Comparison of ENCODE assay signal across 26 mouse cellular contexts in genomic region chr5:111521866-111522265, GRCm38 (mm10).
DNase-seq lines count a peak whose midpoint lies in the region; ATAC-seq and TF ChIP-seq lines count a peak whose summit lies in the region.
"Had no signal": no experiment of that assay in that cellular context is flagged by ENCODE, and none has a peak within 500 bp of the region (broad histone marks: within the 10 kb centered on the region; RNA-seq: fewer than 3 reads in every experiment).

No protein-coding gene starts in this region.

- peak overlapping the region; percentile 72 for H3K27ac ChIP-seq in forebrain, embryonic 10.5 days
- no peak overlapping the region for H3K27ac ChIP-seq in forebrain, embryonic 11.5 days (ENCODE audit: low read depth, low read length)
- peak overlapping the region; percentile 57; the same call in 1 of the 2 replicates for H3K27ac ChIP-seq in heart, embryonic 10.5 days
- no peak overlapping the region for H3K27ac ChIP-seq in CH12.LX (ENCODE audit: insufficient read depth, low read depth)
- peak overlapping the region; percentile 16; the same call in 1 of the 2 replicates for H3K27ac ChIP-seq in limb, embryonic 13.5 days
- H3K27ac ChIP-seq: embryonic facial prominence, embryonic 13.5 days; forebrain, embryonic 15.5 days; hindbrain, embryonic 13.5 days; macrophage; midbrain, embryonic 15.5 days; neural tube, embryonic 15.5 days; stomach, embryonic 15.5 days had no signal

- no peaks in the 10 kb centered on the region for H3K36me3 ChIP-seq in forebrain, embryonic 10.5 days (replicated peaks)
- H3K36me3 ChIP-seq in forebrain, embryonic 11.5 days (ENCODE audit: control insufficient read depth, insufficient read depth, low read length): no peaks in the 10 kb centered on the region
- H3K36me3 ChIP-seq in heart, embryonic 10.5 days: no peaks in the 10 kb centered on the region
- no peaks in the 10 kb centered on the region for H3K36me3 ChIP-seq in CH12.LX (replicated peaks in 1 of 2; ENCODE audit: control insufficient read depth in 1 of 2, insufficient read depth in 1 of 2, low read length in 1 of 2)
- no peaks in the 10 kb centered on the region for H3K36me3 ChIP-seq in limb, embryonic 13.5 days
- H3K36me3 ChIP-seq: embryonic facial prominence, embryonic 13.5 days; forebrain, embryonic 15.5 days; G1E; hindbrain, embryonic 13.5 days; midbrain, embryonic 15.5 days; neural tube, embryonic 15.5 days; stomach, embryonic 15.5 days had no signal

- no peak overlapping the region for H3K4me2 ChIP-seq in forebrain, embryonic 11.5 days (ENCODE audit: low read depth, low read length, severe bottlenecking)
- H3K4me2 ChIP-seq in CH12.LX (ENCODE audit: insufficient read depth, low read depth, poor library complexity, severe bottlenecking): no peak overlapping the region
- no peak overlapping the region for H3K4me2 ChIP-seq in limb, embryonic 13.5 days (replicated peaks)
- H3K4me2 ChIP-seq: embryonic facial prominence, embryonic 13.5 days; forebrain, embryonic 15.5 days; hindbrain, embryonic 13.5 days; midbrain, embryonic 15.5 days; neural tube, embryonic 15.5 days; stomach, embryonic 15.5 days had no signal

- ATAC-seq in forebrain, embryonic 11.5 days (replicated peaks; ENCODE audit: low FRiP score): no peak
- ATAC-seq in limb, embryonic 13.5 days (ENCODE audit: low FRiP score, low read depth): no peak
- ATAC-seq: forebrain, embryonic 15.5 days; intestine, postnatal 0 days; liver, postnatal 0 days; midbrain, embryonic 15.5 days had no signal

- TF ChIP-seq EP300 in CH12.LX (IDR thresholded peaks at IDR 0.05; ENCODE audit: low read length): no peak

- H3K9me3 ChIP-seq in forebrain, embryonic 10.5 days: no peaks in the 10 kb centered on the region
- no peaks in the 10 kb centered on the region for H3K9me3 ChIP-seq in forebrain, embryonic 11.5 days (ENCODE audit: control insufficient read depth, low read length)
- H3K9me3 ChIP-seq in heart, embryonic 10.5 days: no peaks in the 10 kb centered on the region
- H3K9me3 ChIP-seq in CH12.LX (replicated peaks; ENCODE audit: low read length): peaks cover 83% of the 10 kb centered on the region
- H3K9me3 ChIP-seq in limb, embryonic 13.5 days: no peaks in the 10 kb centered on the region
- H3K9me3 ChIP-seq: embryonic facial prominence, embryonic 13.5 days; forebrain, embryonic 15.5 days; hindbrain, embryonic 13.5 days; midbrain, embryonic 15.5 days; neural tube, embryonic 15.5 days; stomach, embryonic 15.5 days had no signal

- peaks cover 9% of the 10 kb centered on the region for H3K27me3 ChIP-seq in forebrain, embryonic 10.5 days (ENCODE audit: poor library complexity, severe bottlenecking)
- no peaks in the 10 kb centered on the region for H3K27me3 ChIP-seq in forebrain, embryonic 11.5 days (ENCODE audit: control insufficient read depth, insufficient read depth, low read length)
- peaks cover 24% of the 10 kb centered on the region for H3K27me3 ChIP-seq in heart, embryonic 10.5 days (ENCODE audit: insufficient read depth, poor library complexity, severe bottlenecking)
- no peaks in the 10 kb centered on the region for H3K27me3 ChIP-seq in CH12.LX (replicated peaks)
- H3K27me3 ChIP-seq in limb, embryonic 13.5 days: peaks cover 3% of the 10 kb centered on the region; the same call in 1 of the 2 replicates
- H3K27me3 ChIP-seq: embryonic facial prominence, embryonic 13.5 days; forebrain, embryonic 15.5 days; midbrain, embryonic 15.5 days; neural tube, embryonic 15.5 days; stomach, embryonic 15.5 days had no signal

- intact Hi-C loops in heart, postnatal 25 days (cut with DNase I): no loop called here

- H3K79me2 ChIP-seq in CH12.LX (replicated peaks; ENCODE audit: control insufficient read depth, extremely low read depth, insufficient read depth, poor library complexity, severe bottlenecking): no peaks in the 10 kb centered on the region

- 69% methylated on average over 2 of the region's 2 CpGs for WGBS in forebrain, embryonic 10.5 days
- WGBS in forebrain, embryonic 11.5 days: 80% methylated on average over 2 of the region's 2 CpGs
- WGBS in heart, embryonic 10.5 days: 46% methylated on average over 2 of the region's 2 CpGs
- WGBS in limb, embryonic 13.5 days: 55% methylated on average over 2 of the region's 2 CpGs

- DNase-seq in forebrain, embryonic 10.5 days (ENCODE audit: extremely low spot score, low spot score): no peak
- DNase-seq in forebrain, embryonic 11.5 days (ENCODE audit: low spot score): no peak
- DNase-seq in heart, embryonic 10.5 days (ENCODE audit: low spot score): no peak
- DNase-seq in heart, postnatal 25 days (ENCODE audit: low spot score): no peak
- DNase-seq in CH12.LX (ENCODE audit: extremely low read depth): peak; percentile 23
- DNase-seq in thymus, postnatal 36 days: no peak
- DNase-seq: adrenal gland, adult 8-10 months; cerebellum, adult 2 months; cerebellum, postnatal 25 days; heart, postnatal 14 days; kidney, adult 9 months; kidney, postnatal 10 days; layer of hippocampus, postnatal 36 days; liver, postnatal 0 days; right cerebral cortex, postnatal 14 days had no signal

- TF ChIP-seq POLR2A in CH12.LX (IDR thresholded peaks at IDR 0.05; ENCODE audit: low read depth, low read length): no peak

- no peak overlapping the region for H3K9ac ChIP-seq in forebrain, embryonic 11.5 days (ENCODE audit: low read length)
- H3K9ac ChIP-seq in CH12.LX (ENCODE audit: insufficient read depth, low read depth): no peak overlapping the region
- H3K9ac ChIP-seq in limb, embryonic 13.5 days: no peak overlapping the region
- H3K9ac ChIP-seq: embryonic facial prominence, embryonic 13.5 days; forebrain, embryonic 15.5 days; hindbrain, embryonic 13.5 days; liver, postnatal 0 days; midbrain, embryonic 15.5 days; neural tube, embryonic 15.5 days; stomach, embryonic 15.5 days had no signal

- no peak for TF ChIP-seq CTCF in CH12.LX (conservative IDR thresholded peaks at IDR 0.05 in 1 of 2, IDR thresholded peaks at IDR 0.05 in 1 of 2; ENCODE audit: low read depth in 2 of 2, low read length in 2 of 2)

- peaks cover 37% of the 10 kb centered on the region for H3K4me1 ChIP-seq in forebrain, embryonic 10.5 days
- peaks cover 9% of the 10 kb centered on the region for H3K4me1 ChIP-seq in forebrain, embryonic 11.5 days (replicated peaks; ENCODE audit: control insufficient read depth, insufficient read depth, low read length)
- peaks cover 31% of the 10 kb centered on the region for H3K4me1 ChIP-seq in heart, embryonic 10.5 days
- H3K4me1 ChIP-seq in CH12.LX (ENCODE audit: control insufficient read depth in 1 of 2, insufficient read depth in 2 of 2): no peaks in the 10 kb centered on the region
- H3K4me1 ChIP-seq in limb, embryonic 13.5 days: peaks cover 16% of the 10 kb centered on the region
- H3K4me1 ChIP-seq: stomach, embryonic 15.5 days had no signal

- TF ChIP-seq RAD21 in CH12.LX (IDR thresholded peaks at IDR 0.05; ENCODE audit: low read depth, low read length): no peak

- in situ Hi-C loops in CH12.LX (cut with MboI; ENCODE audit: low pct_ligation_motif_present, low pct_unique_long_range_greater_than_20kb, low sequenced_read_pairs): no loop called here

- H3K4me3 ChIP-seq in forebrain, embryonic 10.5 days: no peak overlapping the region
- H3K4me3 ChIP-seq in forebrain, embryonic 11.5 days (ENCODE audit: low read depth, low read length): no peak overlapping the region
- H3K4me3 ChIP-seq in heart, embryonic 10.5 days: no peak overlapping the region
- no peak overlapping the region for H3K4me3 ChIP-seq in CH12.LX (replicated peaks in 1 of 3; ENCODE audit: low read depth in 2 of 3, low read length in 2 of 3, poor library complexity in 1 of 3)
- no peak overlapping the region for H3K4me3 ChIP-seq in limb, embryonic 13.5 days
- H3K4me3 ChIP-seq: embryonic facial prominence, embryonic 13.5 days; erythroblast, embryonic 14.5 days; forebrain, embryonic 15.5 days; hindbrain, embryonic 13.5 days; midbrain, embryonic 15.5 days; neural tube, embryonic 15.5 days; stomach, embryonic 15.5 days had no signal

- dilution Hi-C loops in CH12.LX (cut with MboI; ENCODE audit: extremely low pct_ligation_motif_present, extremely low pct_unique_long_range_greater_than_20kb, low sequenced_read_pairs): no loop called here

TF ChIP-seq in CH12.LX, 34 proteins besides CTCF, POLR2A, EP300 and RAD21:
- no peak for TF ChIP-seq KAT2A (IDR thresholded peaks at IDR 0.05; ENCODE audit: insufficient replicate concordance, low read length)
- TF ChIP-seq TBP (conservative IDR thresholded peaks at IDR 0.05; ENCODE audit: low read depth, low read length): no peak
- no peak for TF ChIP-seq JUND (conservative IDR thresholded peaks at IDR 0.05; ENCODE audit: low read depth, low read length)
- TF ChIP-seq IRF4 (IDR thresholded peaks at IDR 0.05; ENCODE audit: low read depth, low read length): no peak
- no peak for TF ChIP-seq MEF2A (IDR thresholded peaks at IDR 0.05; ENCODE audit: borderline replicate concordance, low read depth, low read length)
- no peak for TF ChIP-seq PAX5 (IDR thresholded peaks at IDR 0.05; ENCODE audit: low read length)

Comparison
In these comparisons a context has a peak if more than half of its experiments do, and no peak if none do; other contexts are left out.
1. H3K27ac ChIP-seq: peak in forebrain, embryonic 10.5 days (single experiment), heart, embryonic 10.5 days (single experiment) and limb, embryonic 13.5 days (single experiment); none in forebrain, embryonic 11.5 days (single experiment) and CH12.LX (single experiment).